Mouse (Mus musculus): ENCODE measurements around the gene Ctf1. TPM values are rescaled to one million over a fixed set of nuclear protein-coding genes. Genes with fewer than 3 reads are reported as not detected.

The Ctf1 gene
- polyA plus RNA-seq, 1 experiment from 2014 or later = 29.8 TPM

DNA sequence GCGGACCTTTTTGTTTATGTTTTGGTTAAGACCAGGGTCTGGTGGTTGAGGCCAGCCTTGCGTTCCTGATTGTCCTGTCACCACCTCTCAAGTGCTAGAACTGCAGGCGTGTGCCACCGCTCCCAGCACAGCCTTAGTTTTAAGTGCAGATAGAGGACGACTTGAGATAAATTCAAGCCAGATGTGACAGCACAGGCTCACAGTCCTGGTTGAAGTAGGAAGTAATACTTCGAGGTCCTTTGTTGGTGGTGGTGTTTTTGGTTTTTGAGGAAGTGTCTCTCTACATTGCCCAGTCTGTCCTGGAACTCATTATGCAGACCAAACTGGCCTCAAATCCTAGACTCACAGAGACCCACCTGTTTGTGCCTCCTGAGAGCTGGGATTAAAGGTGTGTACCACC is 47.2 kb downstream of the Ctf1 start:
- peaks cover 61% of the 10 kb centered on the region for H3K36me3 ChIP-seq
- H3K4me1 ChIP-seq = peaks cover 36% of the 10 kb centered on the region
- ATAC-seq (ENCODE audit: insufficient number of reproducible peaks, low FRiP score, low TSS enrichment, low read depth) = no peak
- no peak overlapping the region; the same call in 1 of the 2 replicates for H3K27ac ChIP-seq (replicated peaks)
- no peak overlapping the region for H3K9ac ChIP-seq
- no peak overlapping the region for H3K4me3 ChIP-seq (replicated peaks)
- no peak overlapping the region for H3K4me2 ChIP-seq (replicated peaks)
- WGBS = 27% methylated on average over 6 of the region's 6 CpGs
- H3K9me3 ChIP-seq (replicated peaks) = no peaks in the 10 kb centered on the region
- no peaks in the 10 kb centered on the region for H3K27me3 ChIP-seq

DNA sequence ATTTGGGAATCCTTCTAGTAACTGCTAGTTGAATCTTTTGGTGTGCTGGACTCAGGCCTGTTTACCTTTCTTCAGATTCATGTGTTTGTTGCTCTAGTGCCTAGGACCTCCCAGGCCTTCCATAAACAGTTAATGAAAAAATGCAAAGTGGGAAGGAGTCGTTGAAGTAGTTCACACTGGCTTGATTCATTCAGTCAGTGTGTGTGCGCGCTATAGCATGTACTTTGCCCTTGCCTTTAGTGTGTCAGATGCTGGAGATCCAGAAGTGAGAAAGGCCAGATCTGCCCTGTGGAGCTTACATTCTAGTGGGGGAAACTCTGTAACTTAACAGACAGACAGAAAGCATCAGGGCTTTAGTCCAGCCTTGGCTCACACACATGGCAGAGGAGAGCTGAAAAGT is 47.9 kb downstream of the Ctf1 start:
- no peak overlapping the region for H3K4me3 ChIP-seq (replicated peaks)
- WGBS = 80% methylated on average over 3 of the region's 3 CpGs
- peaks cover 29% of the 10 kb centered on the region for H3K4me1 ChIP-seq
- no peaks in the 10 kb centered on the region for H3K27me3 ChIP-seq
- peak overlapping the region; percentile 17; the same call in 1 of the 2 replicates for H3K27ac ChIP-seq (replicated peaks)
- no peaks in the 10 kb centered on the region for H3K9me3 ChIP-seq (replicated peaks)
- ATAC-seq (ENCODE audit: insufficient number of reproducible peaks, low FRiP score, low TSS enrichment, low read depth) = no peak
- H3K9ac ChIP-seq = peak overlapping the region; percentile 12; the same call in 1 of the 2 replicates
- peaks cover 61% of the 10 kb centered on the region for H3K36me3 ChIP-seq
- no peak overlapping the region for H3K4me2 ChIP-seq (replicated peaks)

DNA sequence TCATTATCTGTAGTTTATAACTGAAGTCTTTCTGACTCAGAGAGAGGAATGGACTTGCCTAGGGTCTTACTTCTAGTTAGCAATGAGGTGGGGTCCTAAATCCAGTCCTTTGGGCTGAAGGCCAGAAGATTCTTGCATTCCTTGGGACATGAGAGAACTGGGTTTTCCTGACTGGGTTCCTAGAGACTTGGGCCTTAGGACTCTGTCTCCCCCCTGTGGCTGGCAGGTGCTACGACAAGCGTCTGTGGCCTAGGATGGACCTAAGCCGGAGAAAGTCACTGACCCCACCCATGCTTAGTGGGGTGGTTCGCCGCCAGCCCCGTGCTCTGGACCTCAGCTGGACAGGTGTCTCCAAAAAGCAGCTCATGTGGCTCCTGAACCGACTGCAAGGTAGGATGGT is 48.5 kb downstream of the Ctf1 start:
- Histone ChIP-seq H3K9ac (no peak overlapping the region), H3K36me3 (peaks cover 63% of the 10 kb centered on the region), H3K4me2 (replicated peaks) (no peak overlapping the region), H3K4me1 (peaks cover 25% of the 10 kb centered on the region), H3K9me3 (replicated peaks) (no peaks in the 10 kb centered on the region), H3K4me3 (replicated peaks) (no peak overlapping the region), H3K27me3 (no peaks in the 10 kb centered on the region), H3K27ac (replicated peaks) (0 out of 2 replicates have a peak overlapping the region, but pooled peaks have one; percentile 17)
- ATAC-seq (ENCODE audit: insufficient number of reproducible peaks, low FRiP score, low TSS enrichment, low read depth) = 0 out of 2 replicates have a peak, but pooled peaks have one; percentile 32
- WGBS = 42% methylated on average over 7 of the region's 7 CpGs

DNA sequence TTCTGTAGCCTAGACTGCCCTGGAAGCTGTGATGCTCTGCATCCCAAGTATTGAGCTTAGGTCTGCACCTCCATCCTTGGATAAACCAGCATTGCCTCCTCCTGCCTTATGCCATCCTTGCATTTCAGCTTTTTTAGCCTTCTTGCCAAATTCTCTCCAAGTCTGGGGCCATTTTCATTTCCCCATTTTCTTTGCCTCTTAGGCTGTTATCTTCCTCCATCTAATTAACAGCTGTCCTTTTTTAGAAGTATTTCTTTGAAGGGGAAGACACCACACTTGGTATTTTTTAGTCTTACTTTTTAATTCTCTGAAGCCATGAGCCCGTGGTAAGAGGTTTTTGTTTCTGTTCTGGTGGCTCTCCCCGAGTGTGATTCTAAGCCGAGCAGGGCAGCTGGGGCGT is 51.1 kb downstream of the Ctf1 start:
- H3K4me1 ChIP-seq = peaks cover 23% of the 10 kb centered on the region
- no peak overlapping the region for H3K9ac ChIP-seq
- H3K4me2 ChIP-seq (replicated peaks) = no peak overlapping the region
- H3K4me3 ChIP-seq (replicated peaks) = no peak overlapping the region
- no peak for ATAC-seq (ENCODE audit: insufficient number of reproducible peaks, low FRiP score, low TSS enrichment, low read depth)
- 89% methylated on average over 4 of the region's 4 CpGs for WGBS
- H3K27me3 ChIP-seq = no peaks in the 10 kb centered on the region
- H3K27ac ChIP-seq (replicated peaks) = no peak overlapping the region
- no peaks in the 10 kb centered on the region for H3K9me3 ChIP-seq (replicated peaks)
- peaks cover 58% of the 10 kb centered on the region for H3K36me3 ChIP-seq

DNA sequence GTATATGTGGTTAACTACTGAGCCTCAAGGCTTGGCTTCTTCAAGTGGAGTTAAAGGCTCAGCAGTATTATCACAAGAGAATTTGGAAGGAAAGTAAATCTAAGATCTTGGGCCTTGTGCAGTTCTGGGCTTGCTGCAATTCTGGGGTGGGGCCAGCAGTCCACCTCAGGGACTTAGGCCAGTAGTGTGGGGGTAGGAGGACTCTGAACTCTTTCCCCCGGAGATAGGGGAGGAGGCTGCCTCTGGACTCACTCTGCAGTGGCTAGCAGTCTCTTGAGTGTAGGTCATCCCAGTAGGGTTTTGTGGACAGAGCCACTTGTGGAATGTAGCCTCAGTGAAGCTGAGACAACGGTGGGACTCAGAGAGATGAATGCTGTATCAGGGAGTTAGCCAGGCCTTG is 53.2 kb downstream of the Ctf1 start:
- H3K9me3 ChIP-seq (replicated peaks) = no peaks in the 10 kb centered on the region
- no peak for ATAC-seq (ENCODE audit: insufficient number of reproducible peaks, low FRiP score, low TSS enrichment, low read depth)
- no peak overlapping the region for H3K9ac ChIP-seq
- peaks cover 27% of the 10 kb centered on the region for H3K4me1 ChIP-seq
- no peak overlapping the region for H3K27ac ChIP-seq (replicated peaks)
- H3K4me3 ChIP-seq (replicated peaks) = no peak overlapping the region
- no peaks in the 10 kb centered on the region for H3K27me3 ChIP-seq
- peaks cover 56% of the 10 kb centered on the region for H3K36me3 ChIP-seq
- WGBS = 75% methylated on average over 2 of the region's 2 CpGs
- H3K4me2 ChIP-seq (replicated peaks) = no peak overlapping the region

DNA sequence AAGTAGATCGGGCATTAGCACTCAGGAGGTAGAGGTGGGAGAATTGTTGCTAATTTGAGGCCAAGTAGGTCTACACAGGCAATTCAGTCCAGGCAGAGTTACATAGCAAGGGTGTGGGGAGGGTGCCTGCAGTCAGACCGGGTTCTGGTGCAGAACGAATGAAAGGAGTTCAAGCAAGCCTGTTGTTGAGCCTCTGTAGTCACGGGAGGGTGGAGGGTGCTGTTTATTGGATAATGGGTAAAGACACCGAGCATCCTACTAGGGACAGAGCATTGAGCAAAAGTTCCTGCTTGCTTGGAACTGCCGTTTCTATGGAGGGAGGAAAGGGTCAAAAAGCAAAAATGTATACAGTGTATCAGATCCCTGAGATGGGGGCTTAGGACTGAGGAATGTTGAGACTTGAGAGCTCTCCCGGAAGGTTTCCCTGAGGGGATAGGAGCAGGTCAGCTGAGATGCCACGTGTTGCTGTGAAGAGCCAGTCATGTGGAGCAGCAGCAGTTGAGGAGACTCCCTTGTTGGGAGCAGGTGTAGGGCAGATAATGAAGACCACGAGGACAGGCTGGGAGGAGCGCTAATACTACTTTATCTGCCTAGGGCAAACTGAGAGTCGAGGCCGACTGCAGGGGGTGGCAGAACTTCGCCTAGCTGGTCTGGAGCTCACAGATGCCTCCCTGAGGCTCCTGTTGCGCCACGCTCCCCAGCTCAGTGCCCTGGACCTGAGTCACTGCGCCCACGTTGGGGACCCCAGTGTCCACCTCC is 54.5 kb downstream of the Ctf1 start:
- H3K36me3 ChIP-seq = peaks cover 52% of the 10 kb centered on the region
- H3K27me3 ChIP-seq = no peaks in the 10 kb centered on the region
- H3K4me1 ChIP-seq = peaks cover 34% of the 10 kb centered on the region
- H3K4me2 ChIP-seq (replicated peaks) = no peak overlapping the region
- no peak overlapping the region for H3K4me3 ChIP-seq (replicated peaks)
- no peak for ATAC-seq (ENCODE audit: insufficient number of reproducible peaks, low FRiP score, low TSS enrichment, low read depth)
- H3K9me3 ChIP-seq (replicated peaks) = no peaks in the 10 kb centered on the region
- 66% methylated on average over 17 of the region's 17 CpGs for WGBS
- H3K9ac ChIP-seq = no peak overlapping the region
- no peak overlapping the region for H3K27ac ChIP-seq (replicated peaks)

MicroRNA genes within 50 kb of the gene (microRNA counts, 519-probe panel; counts per million panel counts)
- microRNA mmu-miR-762 = 1,822 counts per million, percentile 28 among the panel's probes with 10 or more counts

Small RNA genes lying within 50 kb of the gene (microRNA-seq; reads per million reads assigned to microRNA genes)
- gene Mir762 (ENCODE audit: borderline number of aligned reads) = not detected

Other genes with a start within 250 kb of the Ctf1 start
- gene Fbrs, start 233.5 kb upstream of the Ctf1 start, polyA plus RNA-seq (2015; fragmentation: Nextera tagmentation; extraction: Ambion mirVana) = 17.1 and 17.3 TPM in 2 replicates
- 48.6 and 52.4 TPM in 2 replicates for gene Srcap, start 200.8 kb upstream of the Ctf1 start, polyA plus RNA-seq (2015; fragmentation: Nextera tagmentation; extraction: Ambion mirVana)
- 14.6 and 14.7 TPM in 2 replicates for gene Gm42715, start 193.2 kb upstream of the Ctf1 start, polyA plus RNA-seq (2015; fragmentation: Nextera tagmentation; extraction: Ambion mirVana)
- 6.5 and 12.8 TPM in 2 replicates for gene Tmem265, start 151.3 kb upstream of the Ctf1 start, polyA plus RNA-seq (2015; fragmentation: Nextera tagmentation; extraction: Ambion mirVana)
- 40.0 TPM in 2 replicates for gene Phkg2, start 139.4 kb upstream of the Ctf1 start, polyA plus RNA-seq (2015; fragmentation: Nextera tagmentation; extraction: Ambion mirVana)
- gene Ccdc189, start 124.1 kb upstream of the Ctf1 start, polyA plus RNA-seq (2015; fragmentation: Nextera tagmentation; extraction: Ambion mirVana) = 19.2 and 29.0 TPM in 2 replicates
- gene Rnf40, start 124.0 kb upstream of the Ctf1 start, polyA plus RNA-seq (2015; fragmentation: Nextera tagmentation; extraction: Ambion mirVana) = 47.5 and 51.5 TPM in 2 replicates
- gene Zfp629, start 96.9 kb upstream of the Ctf1 start, polyA plus RNA-seq (2015; fragmentation: Nextera tagmentation; extraction: Ambion mirVana) = 11.4 and 11.9 TPM in 2 replicates
- 93.4 and 99.8 TPM in 2 replicates for gene Bcl7c, start 3.8 kb upstream of the Ctf1 start, polyA plus RNA-seq (2015; fragmentation: Nextera tagmentation; extraction: Ambion mirVana)
- gene Ctf2, start 19.4 kb downstream of the Ctf1 start, polyA plus RNA-seq (2015; fragmentation: Nextera tagmentation; extraction: Ambion mirVana) = 1.1 and 1.3 TPM in 2 replicates
- 5.2 and 5.7 TPM in 2 replicates for gene Fbxl19, start 31.8 kb downstream of the Ctf1 start, polyA plus RNA-seq (2015; fragmentation: Nextera tagmentation; extraction: Ambion mirVana)
- 27.6 and 28.1 TPM in 2 replicates for gene Orai3, start 57.1 kb downstream of the Ctf1 start, polyA plus RNA-seq (2015; fragmentation: Nextera tagmentation; extraction: Ambion mirVana)
- 26.3 and 27.0 TPM in 2 replicates for gene Setd1a, start 63.9 kb downstream of the Ctf1 start, polyA plus RNA-seq (2015; fragmentation: Nextera tagmentation; extraction: Ambion mirVana)
- gene Gm49388, start 72.9 kb downstream of the Ctf1 start, polyA plus RNA-seq (2015; fragmentation: Nextera tagmentation; extraction: Ambion mirVana) = not detected in 2 replicates
- gene Hsd3b7, start 87.9 kb downstream of the Ctf1 start, polyA plus RNA-seq (2015; fragmentation: Nextera tagmentation; extraction: Ambion mirVana) = 24.8 and 25.2 TPM in 2 replicates
- 58.9 and 69.6 TPM in 2 replicates for gene Stx4a, start 111.6 kb downstream of the Ctf1 start, polyA plus RNA-seq (2015; fragmentation: Nextera tagmentation; extraction: Ambion mirVana)
- 4.3 and 6.9 TPM in 2 replicates for gene Stx1b, start 111.8 kb downstream of the Ctf1 start, polyA plus RNA-seq (2015; fragmentation: Nextera tagmentation; extraction: Ambion mirVana)
- gene Zfp646, start 163.5 kb downstream of the Ctf1 start, polyA plus RNA-seq (2015; fragmentation: Nextera tagmentation; extraction: Ambion mirVana) = 9.7 and 10.9 TPM in 2 replicates
- 17.7 and 18.1 TPM in 2 replicates for gene Zfp668, start 164.1 kb downstream of the Ctf1 start, polyA plus RNA-seq (2015; fragmentation: Nextera tagmentation; extraction: Ambion mirVana)
- gene Prss53, start 178.2 kb downstream of the Ctf1 start, polyA plus RNA-seq (2015; fragmentation: Nextera tagmentation; extraction: Ambion mirVana) = 2.4 and 4.6 TPM in 2 replicates
- gene Gm21974, start 182.7 kb downstream of the Ctf1 start, polyA plus RNA-seq (2015; fragmentation: Nextera tagmentation; extraction: Ambion mirVana) = not detected in 2 replicates
- gene Vkorc1, start 182.9 kb downstream of the Ctf1 start, polyA plus RNA-seq (2015; fragmentation: Nextera tagmentation; extraction: Ambion mirVana) = 234 and 262 TPM in 2 replicates
- 108 and 112 TPM in 2 replicates for gene Bckdk, start 191.3 kb downstream of the Ctf1 start, polyA plus RNA-seq (2015; fragmentation: Nextera tagmentation; extraction: Ambion mirVana)
- 39.8 and 40.2 TPM in 2 replicates for gene Kat8, start 199.8 kb downstream of the Ctf1 start, polyA plus RNA-seq (2015; fragmentation: Nextera tagmentation; extraction: Ambion mirVana)
- 15.8 and 17.2 TPM in 2 replicates for gene Prss8, start 217.4 kb downstream of the Ctf1 start, polyA plus RNA-seq (2015; fragmentation: Nextera tagmentation; extraction: Ambion mirVana)
- gene Prss36, start 234.0 kb downstream of the Ctf1 start, polyA plus RNA-seq (2015; fragmentation: Nextera tagmentation; extraction: Ambion mirVana) = 12.1 and 12.2 TPM in 2 replicates

All from embryonic facial prominence, embryonic 15.5 days (tissue).